Mouse (Mus musculus) stomach, postnatal 0 days (tissue): ENCODE results near the gene Pik3c2b.

ENCODE experiments used
- CTCF ChIP-seq: IDR thresholded peaks from 2 replicates; pipeline ENCODE4 v1.5.1; 2016; ENCODE audit warnings: antibody characterized with exemption, low read depth, mild to moderate bottlenecking, moderate library complexity
- EP300 ChIP-seq: optimal IDR thresholded peaks from 2 replicates; pipeline ENCODE3; 2016; ENCODE audit warnings: antibody characterized with exemption

GRCm38 (mm10) chr1:133147324-133147723, 101.9 kb downstream of the Pik3c2b start:
- TF ChIP-seq CTCF: no peak
- TF ChIP-seq EP300: no peak
